Mouse (Mus musculus) heart, postnatal 0 days (tissue): ENCODE data around the gene Ube2j2. TPM values are rescaled to one million over a fixed set of nuclear protein-coding genes. Genes with fewer than 3 reads are reported as not detected.

ENCODE experiments used
- ATAC-seq: fragments of 200-750 bp; cut with Nextera tagmentation; 2 replicates; pipeline ENCODE4 v1.8.0; 2017; ENCODE audit warnings: low read depth, moderate number of reproducible peaks, moderate library complexity; ENCODE audit not compliant: insufficient read depth
- DNase-seq: peaks from one replicate; pipeline ENCODE4 v3.0.0-alpha.2; 2016; ENCODE audit warnings: low spot score
- H3K27ac ChIP-seq: fragments of 300-500 bp; sonication (generic); 2 replicates; pipeline ENCODE4 v1.5.1; 2014; ENCODE audit warnings: low read depth, mild to moderate bottlenecking
- H3K27me3 ChIP-seq: fragments of 300-500 bp; sonication (generic); 2 replicates; pipeline ENCODE4 v1.6.1; 2014; ENCODE audit warnings: low read length, mixed read lengths; ENCODE audit not compliant: control insufficient read depth, insufficient read depth
- H3K36me3 ChIP-seq: fragments of 300-500 bp; sonication (generic); replicated peaks from 2 replicates; pipeline ENCODE4 v1.6.1; 2014; ENCODE audit warnings: low read length, mixed read lengths; ENCODE audit not compliant: control insufficient read depth, insufficient read depth
- H3K4me1 ChIP-seq: fragments of 300-500 bp; sonication (generic); 2 replicates; pipeline ENCODE4 v1.6.1; 2014; ENCODE audit warnings: antibody characterized with exemption; ENCODE audit not compliant: control insufficient read depth, insufficient read depth
- H3K4me2 ChIP-seq: fragments of 300-500 bp; sonication (generic); 2 replicates; pipeline ENCODE4 v1.6.1; 2014; ENCODE audit warnings: low read depth, mild to moderate bottlenecking, low read length, moderate library complexity
- H3K4me3 ChIP-seq: fragments of 300-500 bp; sonication (generic); 2 replicates; pipeline ENCODE4 v1.5.1; 2014; ENCODE audit warnings: low read depth, low read length
- H3K9ac ChIP-seq: fragments of 300-500 bp; sonication (generic); replicated peaks from 2 replicates; pipeline ENCODE4 v1.6.1; 2014; ENCODE audit warnings: low read depth, low read length, mixed read lengths
- H3K9me3 ChIP-seq: fragments of 300-500 bp; sonication (generic); replicated peaks from 2 replicates; pipeline ENCODE4 v1.6.1; 2016; ENCODE audit warnings: low read length; ENCODE audit not compliant: control insufficient read depth
- CTCF ChIP-seq: IDR thresholded peaks from 2 replicates; pipeline ENCODE4 v1.5.1; 2016; ENCODE audit warnings: antibody characterized with exemption, control low read depth, low read depth
- EP300 ChIP-seq: IDR thresholded peaks from 2 replicates; pipeline ENCODE4 v1.6.1; 2016; ENCODE audit warnings: antibody characterized with exemption, low read depth
- WGBS: fragments of 180-500 bp; shearing (Covaris S2); extraction: QIAGEN DNeasy Blood & Tissue Kit; methylation state at CpG from one replicate; pipeline ENCODE4 v1.1.7; 2014; 5-methylcytosine and 5-hydroxymethylcytosine counted together
- polyA plus RNA-seq: library from polyadenylated mRNA; unstranded; fragments of >200 nt; fragmentation: Nextera tagmentation; extraction: Ambion mirVana; gene quantifications from 2 replicates; pipeline ENCODE4 v1.2.1, GENCODE M21; 2015
- total RNA-seq: library from RNA; depleted of rRNA; stranded (reverse); fragments of >200 nt; gene quantifications from 2 replicates; pipeline ENCODE4 v1.2.3, GENCODE M21; 2014; ENCODE audit warnings: low replicate concordance; rRNA removed

Ube2j2 gene
- total RNA-seq (46.4 and 46.8 TPM in 2 replicates), polyA plus RNA-seq (63.3 and 66.9 TPM in 2 replicates)

- Histone ChIP-seq H3K9ac (peak within 1 kb of the TSS; percentile 93), H3K4me3 (peak within 1 kb of the TSS; percentile 95), H3K4me2 (peak within 1 kb of the TSS; percentile 98), H3K9me3 (no peaks in the 10 kb centered on the region), H3K36me3 (peaks cover 10% of the 10 kb centered on the region), H3K4me1 (peaks cover 14% of the 10 kb centered on the region; the same call in 1 of the 2 replicates), H3K27me3 (no peaks in the 10 kb centered on the region), H3K27ac (peak within 1 kb of the TSS; percentile 87)
- ATAC-seq (peak; percentile 99), DNase-seq (peak; percentile 96)
- no peak for TF ChIP-seq CTCF
- peak; percentile 84; the same call in 1 of the 2 replicates for TF ChIP-seq EP300
- under 1% methylated on average over 84 of the region's 85 CpGs for WGBS
These were observed at the start of gene Ube2j2 for GRCm38 (mm10) chr4:155943534-155944249. Gene Ube2j2, plus strand, starts transcription at chr4:155943831.

- DNase-seq (no peak), ATAC-seq (no peak)
- H3K27me3 ChIP-seq: no peaks in the 10 kb centered on the region
- peak overlapping the region; percentile 6; the same call in 1 of the 2 replicates for H3K4me3 ChIP-seq
- H3K27ac ChIP-seq: peak overlapping the region; percentile 72
- no peaks in the 10 kb centered on the region for H3K9me3 ChIP-seq
- peaks cover 27% of the 10 kb centered on the region for H3K4me1 ChIP-seq
- peak overlapping the region; percentile 99 for H3K4me2 ChIP-seq
- H3K9ac ChIP-seq: 0 out of 2 replicates have a peak overlapping the region, but pooled peaks have one; percentile 11
- TF ChIP-seq CTCF (no peak), EP300 (no peak)
- 18% methylated on average over 8 of the region's 8 CpGs for WGBS
- peaks cover 21% of the 10 kb centered on the region for H3K36me3 ChIP-seq
These were observed 49.2 kb upstream of the Ube2j2 start for GRCm38 (mm10) chr4:155894311-155894881.

- no peak for ATAC-seq
- peaks cover 27% of the 10 kb centered on the region for H3K4me1 ChIP-seq
- H3K36me3 ChIP-seq: peaks cover 26% of the 10 kb centered on the region
- no peaks in the 10 kb centered on the region for H3K27me3 ChIP-seq
- H3K9ac ChIP-seq: 0 out of 2 replicates have a peak overlapping the region, but pooled peaks have one; percentile 16
- 35% methylated on average over 6 of the region's 6 CpGs for WGBS
- peak overlapping the region; percentile 72 for H3K27ac ChIP-seq
- H3K4me2 ChIP-seq: peak overlapping the region; percentile 99
- TF ChIP-seq EP300 (no peak), CTCF (no peak)
- DNase-seq: no peak
- H3K9me3 ChIP-seq: no peaks in the 10 kb centered on the region
- H3K4me3 ChIP-seq: peak overlapping the region; percentile 6; the same call in 1 of the 2 replicates
These were observed 48.4 kb upstream of the Ube2j2 start for GRCm38 (mm10) chr4:155895216-155895615.

GRCm38 (mm10) chr4:155895826-155896225, 47.8 kb upstream of the Ube2j2 start:
- no peaks in the 10 kb centered on the region for H3K27me3 ChIP-seq
- H3K36me3 ChIP-seq: peaks cover 28% of the 10 kb centered on the region
- no peak for DNase-seq
- H3K9me3 ChIP-seq: no peaks in the 10 kb centered on the region
- ATAC-seq: no peak
- H3K9ac ChIP-seq: no peak overlapping the region
- H3K4me3 ChIP-seq: no peak overlapping the region
- peaks cover 25% of the 10 kb centered on the region for H3K4me1 ChIP-seq
- 78% methylated on average over 4 of the region's 4 CpGs for WGBS
- no peak overlapping the region for H3K27ac ChIP-seq
- H3K4me2 ChIP-seq: no peak overlapping the region
- TF ChIP-seq CTCF (no peak), EP300 (no peak)

GRCm38 (mm10) chr4:155896461-155896860, 47.2 kb upstream of the Ube2j2 start:
- H3K4me3 ChIP-seq: no peak overlapping the region
- H3K9ac ChIP-seq: no peak overlapping the region
- WGBS: 96% methylated on average over 12 of the region's 12 CpGs
- no peak overlapping the region for H3K27ac ChIP-seq
- H3K9me3 ChIP-seq: no peaks in the 10 kb centered on the region
- H3K4me2 ChIP-seq: no peak overlapping the region
- H3K4me1 ChIP-seq: peaks cover 25% of the 10 kb centered on the region
- DNase-seq (no peak), ATAC-seq (no peak)
- H3K36me3 ChIP-seq: peaks cover 28% of the 10 kb centered on the region
- H3K27me3 ChIP-seq: no peaks in the 10 kb centered on the region
- TF ChIP-seq CTCF (no peak), EP300 (no peak)
